Mouse (Mus musculus) CH12.LX (cell line): ENCODE measurements around the gene Cirbp. TPM values are rescaled to one million over a fixed set of nuclear protein-coding genes. Genes with fewer than 3 reads are reported as not detected.

Experiments used
- DNase-seq: peaks from one replicate; pipeline ENCODE4 v3.0.0-alpha.2; 2013; ENCODE audit errors: extremely low read depth
- H3K27ac ChIP-seq: 2 replicates; pipeline ENCODE4 v1.5.1; 2012; ENCODE audit warnings: low read depth, mild to moderate bottlenecking, control low read depth, moderate library complexity; ENCODE audit not compliant: insufficient read depth
- H3K27me3 ChIP-seq: replicated peaks from 2 replicates; pipeline ENCODE3; 2012; ENCODE audit warnings: inconsistent platforms
- H3K36me3 ChIP-seq, 2 experiments: replicated peaks in 1 of 2; 2 replicates each; pipeline versions ENCODE3 to v1.6.1; 2012; ENCODE audit warnings: inconsistent platforms in 1 of 2, low read length in 1 of 2, mild to moderate bottlenecking in 1 of 2, mixed read lengths in 1 of 2, moderate library complexity in 1 of 2; ENCODE audit not compliant: control insufficient read depth in 1 of 2, insufficient read depth in 1 of 2
- H3K4me1 ChIP-seq, 2 experiments: 2 replicates each; pipeline ENCODE4 v1.6.1; 2012; ENCODE audit warnings: inconsistent platforms in 1 of 2, moderate library complexity in 1 of 2; ENCODE audit not compliant: insufficient read depth in 2 of 2, control insufficient read depth in 1 of 2
- H3K4me2 ChIP-seq: 2 replicates; pipeline ENCODE4 v1.6.1; 2012; ENCODE audit warnings: low read depth, mild to moderate bottlenecking, control low read depth; ENCODE audit not compliant: poor library complexity, insufficient read depth, severe bottlenecking
- H3K4me3 ChIP-seq, 3 experiments: fragments of 150-350 bp in 1 of 3; sonication (generic) in 1 of 3; replicated peaks in 1 of 3; 2 replicates each; pipeline versions ENCODE3 to v1.5.1; 2011 to 2012; ENCODE audit warnings: low read depth in 2 of 3, low read length in 2 of 3, mild to moderate bottlenecking in 2 of 3, moderate library complexity in 2 of 3, control low read depth in 1 of 3, improper control_type of control experiment in 1 of 3, inconsistent platforms in 1 of 3, mixed read lengths in 1 of 3; ENCODE audit not compliant: poor library complexity in 1 of 3
- H3K79me2 ChIP-seq: replicated peaks from 2 replicates; pipeline ENCODE4 v1.6.1; 2012; ENCODE audit warnings: mild to moderate bottlenecking, moderate library complexity; ENCODE audit not compliant: control insufficient read depth, poor library complexity, insufficient read depth, severe bottlenecking; ENCODE audit errors: extremely low read depth
- H3K9ac ChIP-seq: 2 replicates; pipeline ENCODE4 v1.6.1; 2012; ENCODE audit warnings: low read depth, mild to moderate bottlenecking, control low read depth, moderate library complexity; ENCODE audit not compliant: insufficient read depth
- H3K9me3 ChIP-seq: replicated peaks from 2 replicates; pipeline ENCODE3; 2012; ENCODE audit warnings: low read length, inconsistent platforms, mixed read lengths
- BHLHE40 ChIP-seq: IDR thresholded peaks from 2 replicates; pipeline ENCODE4 v1.6.1; 2011; ENCODE audit warnings: mild to moderate bottlenecking, low read depth, low read length, improper control_type of control experiment
- CHD1 ChIP-seq: IDR thresholded peaks from 2 replicates; pipeline ENCODE4 v1.6.1; 2012; ENCODE audit warnings: low read depth, low read length, improper control_type of control experiment, inconsistent platforms
- CHD2 ChIP-seq: IDR thresholded peaks from 2 replicates; pipeline ENCODE4 v1.6.1; 2011; ENCODE audit warnings: low read length, improper control_type of control experiment
- CTCF ChIP-seq, 2 experiments: IDR thresholded peaks in 1 of 2; conservative IDR thresholded peaks in 1 of 2; 2 replicates each; pipeline ENCODE4 v1.5.1; 2011 to 2012; ENCODE audit warnings: low read depth in 2 of 2, low read length in 2 of 2, improper control_type of control experiment in 1 of 2, inconsistent platforms in 1 of 2, mild to moderate bottlenecking in 1 of 2, moderate library complexity in 1 of 2
- ELF1 ChIP-seq: IDR thresholded peaks from 2 replicates; pipeline ENCODE4 v1.6.1; 2014; ENCODE audit warnings: low read depth, mild to moderate bottlenecking, inconsistent platforms, low read length, improper control_type of control experiment
- EP300 ChIP-seq: IDR thresholded peaks from 2 replicates; pipeline ENCODE4 v1.6.1; 2011; ENCODE audit warnings: low read length, improper control_type of control experiment
- ETS1 ChIP-seq: conservative IDR thresholded peaks from 2 replicates; pipeline ENCODE4 v1.6.1; 2012; ENCODE audit warnings: low read depth, mild to moderate bottlenecking, inconsistent platforms, low read length, improper control_type of control experiment, moderate library complexity
- GABPA ChIP-seq: IDR thresholded peaks from 2 replicates; pipeline ENCODE4 v1.6.1; 2012; ENCODE audit warnings: low read depth, low read length, improper control_type of control experiment, inconsistent platforms; ENCODE audit not compliant: insufficient replicate concordance
- HCFC1 ChIP-seq: IDR thresholded peaks from 2 replicates; pipeline ENCODE4 v1.6.1; 2012; ENCODE audit warnings: low read depth, mild to moderate bottlenecking, inconsistent platforms, low read length, improper control_type of control experiment
- IRF4 ChIP-seq: IDR thresholded peaks from 2 replicates; pipeline ENCODE4 v1.6.1; 2014; ENCODE audit warnings: low read depth, mild to moderate bottlenecking, inconsistent platforms, low read length, improper control_type of control experiment
- JUN ChIP-seq: IDR thresholded peaks from 2 replicates; pipeline ENCODE4 v1.6.1; 2011; ENCODE audit warnings: low read depth, mild to moderate bottlenecking, low read length, improper control_type of control experiment, moderate library complexity; ENCODE audit not compliant: insufficient read depth
- KAT2A ChIP-seq: IDR thresholded peaks from 2 replicates; pipeline ENCODE4 v1.6.1; 2012; ENCODE audit warnings: low read length, improper control_type of control experiment, inconsistent platforms; ENCODE audit not compliant: insufficient replicate concordance
- MAX ChIP-seq: IDR thresholded peaks from 2 replicates; pipeline ENCODE4 v1.6.1; 2011; ENCODE audit warnings: low read length, improper control_type of control experiment
- MAZ ChIP-seq: IDR thresholded peaks from 2 replicates; pipeline ENCODE4 v1.6.1; 2012; ENCODE audit warnings: low read depth, mild to moderate bottlenecking, inconsistent platforms, low read length, improper control_type of control experiment, moderate library complexity
- MEF2A ChIP-seq: IDR thresholded peaks from 2 replicates; pipeline ENCODE4 v1.6.1; 2014; ENCODE audit warnings: low read depth, mild to moderate bottlenecking, inconsistent platforms, low read length, improper control_type of control experiment, borderline replicate concordance
- MXI1 ChIP-seq: IDR thresholded peaks from 2 replicates; pipeline ENCODE4 v1.6.1; 2011; ENCODE audit warnings: mild to moderate bottlenecking, low read depth, low read length, improper control_type of control experiment
- NELFE ChIP-seq: IDR thresholded peaks from 2 replicates; pipeline ENCODE4 v1.6.1; 2011; ENCODE audit warnings: low read depth, low read length, improper control_type of control experiment
- NRF1 ChIP-seq: IDR thresholded peaks from 2 replicates; pipeline ENCODE4 v1.6.1; 2014; ENCODE audit warnings: low read depth, mild to moderate bottlenecking, inconsistent platforms, low read length, improper control_type of control experiment, moderate library complexity
- PAX5 ChIP-seq: IDR thresholded peaks from 2 replicates; pipeline ENCODE4 v1.6.1; 2012; ENCODE audit warnings: low read length, inconsistent platforms, mixed read lengths
- POLR2A ChIP-seq: IDR thresholded peaks from 2 replicates; pipeline ENCODE4 v1.6.1; 2011; ENCODE audit warnings: low read depth, mild to moderate bottlenecking, improper control_type of control experiment, low read length
- POLR2AphosphoS2 ChIP-seq: IDR thresholded peaks from 2 replicates; pipeline ENCODE4 v1.6.1; 2011; ENCODE audit warnings: low read depth, low read length, improper control_type of control experiment
- RCOR1 ChIP-seq: conservative IDR thresholded peaks from 2 replicates; pipeline ENCODE4 v1.6.1; 2012; ENCODE audit warnings: low read depth, mild to moderate bottlenecking, inconsistent platforms, low read length, improper control_type of control experiment
- SIN3A ChIP-seq: IDR thresholded peaks from 2 replicates; pipeline ENCODE4 v1.6.1; 2012; ENCODE audit warnings: low read length, improper control_type of control experiment, inconsistent platforms
- SMC3 ChIP-seq: IDR thresholded peaks from 2 replicates; pipeline ENCODE4 v1.6.1; 2011; ENCODE audit warnings: low read depth, low read length, improper control_type of control experiment
- TCF12 ChIP-seq: IDR thresholded peaks from 2 replicates; pipeline ENCODE4 v1.6.1; 2014; ENCODE audit warnings: low read depth, mild to moderate bottlenecking, inconsistent platforms, low read length, improper control_type of control experiment
- ZC3H11A ChIP-seq: IDR thresholded peaks from 2 replicates; pipeline ENCODE4 v1.6.1; 2012; ENCODE audit warnings: low read depth, mild to moderate bottlenecking, inconsistent platforms, low read length, improper control_type of control experiment
- ZKSCAN1 ChIP-seq: IDR thresholded peaks from 2 replicates; pipeline ENCODE4 v1.6.1; 2012; ENCODE audit warnings: low read depth, inconsistent platforms, low read length, improper control_type of control experiment, borderline replicate concordance
- ZMIZ1 ChIP-seq: IDR thresholded peaks from 2 replicates; pipeline ENCODE4 v1.6.1; 2012; ENCODE audit warnings: low read depth, mild to moderate bottlenecking, inconsistent platforms, low read length, improper control_type of control experiment
- ZNF384 ChIP-seq: IDR thresholded peaks from 2 replicates; pipeline ENCODE4 v1.6.1; 2012; ENCODE audit warnings: low read depth, low read length, improper control_type of control experiment, inconsistent platforms
- dilution Hi-C: fragments of 300-500 bp; cut with MboI; formaldehyde crosslinking; loops from 2 replicates; pipeline ENCODE4 v1.14.3; 2020; ENCODE audit warnings: low sequenced_read_pairs; ENCODE audit not compliant: extremely low pct_unique_long_range_greater_than_20kb, extremely low pct_ligation_motif_present
- in situ Hi-C: fragments of 300-500 bp; cut with MboI; formaldehyde crosslinking; loops from 3 replicates; pipeline ENCODE4 v1.14.3; 2019; ENCODE audit warnings: low sequenced_read_pairs, low pct_ligation_motif_present, low pct_unique_long_range_greater_than_20kb, mixed read lengths
- polyA plus RNA-seq: library from polyadenylated mRNA; unstranded; fragments of >175 nt; gene quantifications from 2 replicates; pipeline ENCODE4 v1.2.1, GENCODE M21; 2012; ENCODE audit warnings: low read depth; ENCODE audit not compliant: insufficient read length
- total RNA-seq, 2 experiments: library from RNA; depleted of rRNA; stranded (reverse); fragments of 300-350 nt in 1 of 2; fragments of >200 nt in 1 of 2; gene quantifications; 2 replicates each; pipeline ENCODE4 v1.2.3; 2012 to 2014

The Cirbp gene
- total and polyA plus RNA-seq, 3 experiments, result 27.0 to 40.2 (median 34.4) TPM

GRCm38 (mm10) chr10:80152873-80153260, 12.9 kb upstream of the Cirbp start:
- dilution Hi-C loops, result no loop called here
- peaks cover 15 to 49% of the 10 kb centered on the region in 2 experiments for H3K4me1 ChIP-seq
- peaks cover 40 to 51% of the 10 kb centered on the region in 2 experiments for H3K36me3 ChIP-seq
- H3K27me3 ChIP-seq, result no peaks in the 10 kb centered on the region
- peak; percentile 78 for DNase-seq
- H3K27ac ChIP-seq, result peak overlapping the region; percentile 96
- no peaks in the 10 kb centered on the region for H3K9me3 ChIP-seq
- H3K4me2 ChIP-seq, result peak overlapping the region; percentile 67
- peak overlapping the region; percentile 95 for H3K9ac ChIP-seq
- H3K79me2 ChIP-seq, result peaks cover 15% of the 10 kb centered on the region
- H3K4me3 ChIP-seq, result peak overlapping the region; percentile 81 to 84 (median 82)
- TF ChIP-seq MAZ, result peak; percentile 99
- peak; percentile 49 for TF ChIP-seq MEF2A
- peak; percentile 80 for TF ChIP-seq TCF12
- TF ChIP-seq MAX, result 0 out of 2 replicates have a peak, but pooled peaks have one; percentile 42
- 0 out of 2 replicates have a peak, but pooled peaks have one; percentile 42 for TF ChIP-seq KAT2A
- TF ChIP-seq CHD2, result peak; percentile 65; the same call in 1 of the 2 replicates
- no peak for TF ChIP-seq ELF1
- TF ChIP-seq ZC3H11A, result no peak
- peak; percentile 62 for TF ChIP-seq BHLHE40
- peak; percentile 73 for TF ChIP-seq ETS1
- peak; percentile 74 for TF ChIP-seq EP300
- TF ChIP-seq CHD1, result peak; percentile 84; the same call in 1 of the 2 replicates
- 0 out of 2 replicates have a peak, but pooled peaks have one; percentile 69 for TF ChIP-seq RCOR1
- no peak for TF ChIP-seq GABPA
- TF ChIP-seq IRF4, result peak; percentile 82
- peak; percentile 25 for TF ChIP-seq HCFC1
- no peak for TF ChIP-seq CTCF (conservative IDR thresholded peaks at IDR 0.05 in 1 of 2, IDR thresholded peaks at IDR 0.05 in 1 of 2; ENCODE audit: low read depth in 2 of 2, low read length in 2 of 2)
- peak; percentile 90 for TF ChIP-seq SIN3A
- TF ChIP-seq POLR2AphosphoS2, result no peak
- 0 out of 2 replicates have a peak, but pooled peaks have one; percentile 14 for TF ChIP-seq SMC3
- TF ChIP-seq MXI1, result peak; percentile 68; the same call in 1 of the 2 replicates
- in situ Hi-C loops, result no loop called here

- in situ Hi-C loops, result no loop called here
- H3K27me3 ChIP-seq, result no peaks in the 10 kb centered on the region
- H3K27ac ChIP-seq, result peak overlapping the region; percentile 96
- no peak overlapping the region for H3K4me2 ChIP-seq
- DNase-seq, result no peak
- dilution Hi-C loops, result no loop called here
- 0 out of 2 replicates have a peak overlapping the region, but pooled peaks have one; percentile 40 for H3K9ac ChIP-seq
- H3K36me3 ChIP-seq, result peaks cover 40 to 51% of the 10 kb centered on the region in 2 experiments
- no peak for TF ChIP-seq NELFE
- no peak for TF ChIP-seq PAX5
- TF ChIP-seq RCOR1, result no peak
- no peak for TF ChIP-seq POLR2A
- no peak for TF ChIP-seq ZNF384
- no peak for TF ChIP-seq ZMIZ1
- TF ChIP-seq JUN, result no peak
- no peak for TF ChIP-seq ETS1
- TF ChIP-seq ZKSCAN1, result no peak
- no peak for TF ChIP-seq MXI1
- no peak for TF ChIP-seq CTCF (conservative IDR thresholded peaks at IDR 0.05 in 1 of 2, IDR thresholded peaks at IDR 0.05 in 1 of 2; ENCODE audit: low read depth in 2 of 2, low read length in 2 of 2)
- no peak for TF ChIP-seq NRF1
- TF ChIP-seq ZC3H11A, result no peak
- TF ChIP-seq SIN3A, result no peak
- peaks cover 16 to 54% of the 10 kb centered on the region in 2 experiments for H3K4me1 ChIP-seq
- H3K9me3 ChIP-seq, result no peaks in the 10 kb centered on the region
- peaks cover 15% of the 10 kb centered on the region for H3K79me2 ChIP-seq
- no peak overlapping the region for H3K4me3 ChIP-seq
Measured at GRCm38 (mm10) chr10:80153713-80154112, 12.1 kb upstream of the Cirbp start.
